Mouse (Mus musculus) layer of hippocampus, adult 9-11 months (tissue): ENCODE results near the gene Parp8.
A peak's percentile ranks its signal among the peaks of the same experiment; 100 is the strongest.

Experiments
- DNase-seq: peaks from one replicate; pipeline ENCODE4 v3.0.0; 2022

Gene Parp8

GRCm38 (mm10) chr13:117013516-117013915 is 11.8 kb downstream of the Parp8 start:
- no peak for DNase-seq

GRCm38 (mm10) chr13:117012031-117012430 is 13.3 kb downstream of the Parp8 start:
- no peak for DNase-seq

GRCm38 (mm10) chr13:117010143-117010542 is 15.2 kb downstream of the Parp8 start:
- DNase-seq: peak; percentile 35

- DNase-seq: no peak
Measured at GRCm38 (mm10) chr13:117008021-117009015, 17.0 kb downstream of the Parp8 start.

- no peak for DNase-seq
Measured at GRCm38 (mm10) chr13:117007566-117007965, 17.8 kb downstream of the Parp8 start.

GRCm38 (mm10) chr13:117006638-117007037 is 18.7 kb downstream of the Parp8 start:
- no peak for DNase-seq

- no peak for DNase-seq
Measured at GRCm38 (mm10) chr13:117000493-117000892, 24.8 kb downstream of the Parp8 start.

GRCm38 (mm10) chr13:116991560-116991959 is 33.8 kb downstream of the Parp8 start:
- no peak for DNase-seq

- no peak for DNase-seq
Measured at GRCm38 (mm10) chr13:116990327-116990726, 35.0 kb downstream of the Parp8 start.

- no peak for DNase-seq
Measured at GRCm38 (mm10) chr13:116988706-116989105, 36.6 kb downstream of the Parp8 start.

- no peak for DNase-seq
Measured at GRCm38 (mm10) chr13:116988208-116988607, 37.1 kb downstream of the Parp8 start.

- DNase-seq: no peak
Measured at GRCm38 (mm10) chr13:116987284-116987683, 38.1 kb downstream of the Parp8 start.

GRCm38 (mm10) chr13:116986658-116987057 is 38.7 kb downstream of the Parp8 start:
- DNase-seq: no peak

- DNase-seq: no peak
Measured at GRCm38 (mm10) chr13:116974081-116974860, 51.1 kb downstream of the Parp8 start.

GRCm38 (mm10) chr13:116973491-116973890 is 51.8 kb downstream of the Parp8 start:
- DNase-seq: no peak

- DNase-seq: no peak
Measured at GRCm38 (mm10) chr13:116972036-116972611, 53.2 kb downstream of the Parp8 start.

GRCm38 (mm10) chr13:116970706-116971428 is 54.5 kb downstream of the Parp8 start:
- no peak for DNase-seq

- DNase-seq: no peak
Measured at GRCm38 (mm10) chr13:116969650-116970049, 55.7 kb downstream of the Parp8 start.

GRCm38 (mm10) chr13:116968906-116969305 is 56.4 kb downstream of the Parp8 start:
- no peak for DNase-seq

GRCm38 (mm10) chr13:116967459-116967858 is 57.9 kb downstream of the Parp8 start:
- DNase-seq: no peak

- no peak for DNase-seq
Measured at GRCm38 (mm10) chr13:116962480-116963462, 62.6 kb downstream of the Parp8 start.
